Mouse (Mus musculus) induced T-regulatory cell, adult 2 months (primary cell): Measurements from ENCODE around the gene Rsbn1.

Experiments
- DNase-seq: peaks from one replicate; pipeline ENCODE4 v3.0.0-alpha.2; 2012; ENCODE audit warnings: low read depth

Gene Rsbn1

DNA sequence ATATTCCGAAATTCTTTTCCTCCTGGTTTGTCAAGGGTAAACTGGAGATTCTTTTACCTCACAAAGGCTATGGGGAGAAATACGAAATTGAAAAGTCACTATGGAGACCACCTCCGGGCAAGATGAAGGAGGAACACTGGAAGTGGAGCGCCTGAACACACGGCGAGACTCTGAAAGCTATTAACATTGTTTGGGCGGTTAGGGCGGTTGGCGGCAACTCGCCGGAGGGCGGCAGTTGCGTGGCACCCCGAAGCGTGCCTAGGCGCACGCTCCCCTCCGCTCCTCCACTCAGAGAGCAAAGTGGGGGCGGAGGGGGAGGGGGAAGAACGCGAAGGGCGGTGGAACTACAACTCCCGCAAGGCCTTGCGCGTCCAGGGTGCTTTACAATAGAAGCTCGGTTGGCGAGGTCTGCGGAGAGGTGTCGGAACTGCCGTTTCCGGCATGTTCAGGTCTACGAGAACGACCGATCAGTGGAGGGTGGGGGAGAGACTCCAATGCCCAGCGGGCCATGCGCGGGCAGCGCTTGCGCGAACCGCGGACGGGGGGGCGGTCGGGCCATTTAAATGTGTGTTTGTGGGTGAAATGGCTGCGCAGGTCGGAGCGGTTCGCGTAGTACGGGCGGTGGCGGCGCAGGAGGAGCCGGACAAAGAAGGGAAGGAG is at the start of gene Rsbn1:
TSS of gene Rsbn1 (plus strand) at position 111 of the 660 bp plus-strand sequence.
- peak; percentile 98 for DNase-seq

DNA sequence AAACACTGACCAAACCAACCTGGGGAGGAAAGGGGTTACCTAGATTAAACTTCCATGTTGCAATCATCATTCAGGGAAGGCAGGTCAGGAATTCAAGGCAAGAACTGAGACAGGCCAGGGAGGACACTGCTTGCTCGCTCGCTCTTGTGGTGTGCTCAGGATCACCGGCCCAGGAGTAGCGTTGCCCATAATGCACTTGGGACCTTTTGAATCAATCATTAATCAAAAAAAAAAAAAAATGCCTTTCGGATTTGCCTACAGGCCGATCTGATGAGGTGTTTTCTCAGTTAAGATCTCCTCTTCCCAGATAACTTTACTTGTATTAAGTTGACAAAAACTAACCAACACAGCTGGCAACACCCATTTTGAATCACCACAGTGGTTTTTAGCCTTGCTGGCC is 49.7 kb upstream of the Rsbn1 start:
- no peak for DNase-seq

GRCm38 (mm10) chr3:103867424-103867971 is 46.4 kb upstream of the Rsbn1 start:
- peak; percentile 78 for DNase-seq

DNA sequence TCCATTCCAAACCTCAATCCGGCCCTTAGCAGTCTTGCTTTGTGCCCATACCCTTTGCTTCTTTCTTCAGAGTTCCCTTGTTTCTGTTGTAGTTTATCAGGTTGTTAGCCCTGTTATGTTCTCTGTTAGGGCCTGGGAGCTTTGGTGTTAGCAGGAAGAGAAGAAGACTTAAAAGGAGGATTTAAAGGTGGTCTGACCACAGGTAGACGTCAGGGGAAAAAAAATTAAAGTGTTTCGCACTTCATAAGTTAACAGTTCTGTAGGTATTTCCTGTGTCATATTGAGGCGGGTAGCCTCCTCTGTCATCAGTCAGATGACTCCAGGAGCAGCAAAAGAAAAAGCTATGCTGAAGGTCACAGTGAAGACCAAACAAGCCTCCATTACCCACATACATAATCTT is 45.9 kb upstream of the Rsbn1 start:
- DNase-seq: peak; percentile 88

DNA sequence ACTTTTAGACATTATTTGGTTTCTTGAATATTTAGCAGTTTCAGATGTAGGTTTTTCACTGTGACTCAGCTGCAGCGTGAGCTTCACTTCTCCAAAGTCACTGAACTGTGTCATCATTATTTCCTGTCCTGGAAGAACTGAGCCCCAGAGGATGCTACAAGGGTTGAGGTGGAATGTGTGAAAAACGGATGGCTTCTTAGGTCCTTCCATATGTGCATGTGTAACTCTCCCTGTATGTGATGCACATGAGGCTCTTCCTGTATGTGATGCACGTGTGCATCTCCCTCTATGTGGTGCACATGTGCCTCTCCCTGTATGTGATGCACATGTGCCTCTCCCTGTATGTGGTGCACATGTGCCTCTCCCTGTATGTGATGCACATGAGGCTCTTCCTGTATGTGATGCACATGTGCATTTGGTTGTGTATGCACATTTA is 41.2 kb upstream of the Rsbn1 start:
- peak; percentile 70 for DNase-seq

DNA sequence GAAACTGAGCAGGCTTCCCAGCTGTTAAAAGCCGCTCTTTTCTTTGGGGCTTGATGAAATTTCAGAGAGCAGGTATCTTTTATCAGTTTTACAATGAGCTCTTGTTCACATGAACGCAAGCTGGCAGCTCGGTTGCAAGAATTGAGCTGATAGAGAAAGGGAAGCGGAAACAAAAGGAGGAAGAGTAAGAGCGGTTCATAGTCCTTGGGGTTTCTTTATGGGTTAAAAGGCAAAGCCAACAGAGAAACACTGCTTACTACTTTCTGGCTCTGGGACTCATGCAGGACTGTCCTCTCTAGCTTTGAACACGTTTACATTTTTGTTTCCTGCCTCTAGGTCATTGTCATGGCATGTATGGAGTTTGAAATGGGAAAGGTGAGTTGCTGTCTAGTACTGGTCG is 39.6 kb upstream of the Rsbn1 start:
- no peak for DNase-seq

DNA sequence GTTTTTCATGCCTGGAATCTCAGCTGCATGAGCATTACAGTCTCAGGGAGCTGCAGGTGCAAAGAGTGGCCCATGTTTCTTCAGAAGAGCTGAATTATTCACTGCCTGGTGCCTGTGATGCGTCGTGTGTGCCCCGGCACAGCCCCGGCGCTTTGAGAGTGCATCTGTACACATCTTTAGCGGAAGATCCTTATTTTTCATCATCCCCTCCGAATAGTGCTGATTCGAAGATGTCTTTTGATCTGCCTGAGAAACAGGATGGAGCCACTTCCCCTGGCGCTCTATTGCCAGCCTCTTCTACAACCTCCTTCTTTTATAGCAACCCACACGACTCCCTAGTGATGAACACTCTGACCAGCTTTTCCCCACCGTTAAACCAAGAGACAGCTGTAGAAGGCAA is 28.0 kb upstream of the Rsbn1 start:
- DNase-seq: peak; percentile 56

DNA sequence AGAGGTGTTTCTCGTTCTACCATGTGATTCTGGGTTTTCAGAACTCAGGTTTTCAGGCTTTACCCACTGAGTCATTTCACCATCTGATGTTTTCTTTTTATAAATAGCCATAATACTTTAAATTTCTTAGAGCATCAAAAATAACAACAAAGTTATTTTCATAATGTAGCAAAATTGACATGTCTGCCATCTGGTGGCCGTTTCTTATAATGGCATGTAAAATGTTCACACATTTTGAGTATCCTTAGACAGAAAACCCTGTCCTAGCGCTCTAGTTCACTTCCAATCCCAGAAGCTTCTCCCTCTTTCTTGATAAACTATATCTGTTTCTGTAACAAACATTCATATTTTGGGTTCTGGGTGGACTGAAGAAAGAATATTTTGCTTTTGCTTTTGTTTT is 26.3 kb upstream of the Rsbn1 start:
- DNase-seq: peak; percentile 92

GRCm38 (mm10) chr3:103893374-103893773 is 20.5 kb upstream of the Rsbn1 start:
- DNase-seq: no peak

DNA sequence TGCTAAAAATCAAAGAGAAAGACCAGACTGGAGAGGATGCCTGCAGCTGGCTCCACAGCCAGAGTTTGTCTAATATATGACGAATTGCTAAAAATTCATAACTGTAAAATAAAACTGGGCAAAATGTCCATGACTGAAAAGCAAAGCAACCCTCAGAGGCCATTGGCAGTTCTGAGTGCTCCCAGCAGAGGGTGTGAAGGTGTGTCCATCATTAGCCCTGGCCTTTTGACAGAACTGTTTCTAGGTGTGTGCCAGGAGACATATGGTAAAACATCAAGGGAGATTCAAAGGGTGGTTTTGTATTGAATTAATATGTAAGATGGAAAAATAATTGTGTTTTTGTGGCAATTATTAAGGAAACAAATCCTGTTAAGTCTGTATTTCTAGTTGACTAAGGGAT is 9.2 kb upstream of the Rsbn1 start:
- peak; percentile 71 for DNase-seq

DNA sequence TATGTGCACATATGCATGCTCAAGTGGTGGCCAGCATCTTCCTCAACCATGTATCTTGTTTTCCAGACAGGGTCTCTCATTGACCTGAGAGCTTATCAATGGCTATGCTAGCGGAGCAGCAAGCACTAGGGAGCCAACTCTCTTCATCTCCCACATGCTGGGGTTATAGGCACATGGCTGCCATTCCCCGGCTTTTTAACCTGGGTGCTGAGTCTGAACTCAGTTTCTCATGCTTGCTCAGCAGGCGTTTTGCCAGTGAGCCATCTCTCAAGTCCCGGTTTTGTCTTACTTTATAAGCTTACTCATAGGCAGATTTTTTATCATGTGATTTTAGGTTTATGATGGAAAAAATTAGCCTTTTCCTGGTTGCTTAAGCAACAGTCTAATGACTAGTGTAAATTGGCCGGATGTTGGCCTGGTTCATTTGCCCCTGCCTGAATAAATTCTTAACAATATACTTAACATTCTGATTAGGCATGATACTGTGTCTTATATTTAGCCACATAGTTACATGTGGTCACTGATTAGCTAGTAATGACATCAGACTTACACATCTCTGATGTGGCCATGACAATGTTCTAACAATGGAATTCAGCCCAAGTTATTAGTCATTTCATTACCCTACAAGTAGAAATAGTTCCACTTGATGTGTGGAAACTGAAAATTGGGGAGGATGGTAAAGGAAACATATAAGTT is 6.4 kb upstream of the Rsbn1 start:
- peak; percentile 67 for DNase-seq

DNA sequence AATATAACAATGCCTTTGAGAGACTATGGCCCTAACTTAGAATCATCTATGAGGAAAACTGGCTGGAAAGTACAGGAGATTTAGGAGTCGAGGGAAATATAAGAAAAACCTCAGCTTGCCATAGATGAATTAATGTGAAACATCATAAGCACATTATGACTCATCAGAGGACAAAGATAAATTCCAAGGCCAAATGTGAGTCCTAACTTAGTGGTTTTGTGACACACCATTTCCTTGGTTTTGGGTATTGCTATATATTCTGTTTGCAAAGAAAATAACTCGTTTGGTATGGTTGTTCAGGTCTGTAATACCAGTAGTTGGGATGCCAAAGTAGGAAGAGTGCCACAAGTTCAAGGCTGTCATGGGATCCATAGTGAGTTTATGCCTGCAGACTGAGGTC is 5.1 kb upstream of the Rsbn1 start:
- DNase-seq: no peak

GRCm38 (mm10) chr3:103913451-103913961 is 414 bp upstream of the Rsbn1 start:
- DNase-seq: peak; percentile 70

GRCm38 (mm10) chr3:103914732-103915508 is 1.0 kb downstream of the Rsbn1 start:
- peak; percentile 71 for DNase-seq

DNA sequence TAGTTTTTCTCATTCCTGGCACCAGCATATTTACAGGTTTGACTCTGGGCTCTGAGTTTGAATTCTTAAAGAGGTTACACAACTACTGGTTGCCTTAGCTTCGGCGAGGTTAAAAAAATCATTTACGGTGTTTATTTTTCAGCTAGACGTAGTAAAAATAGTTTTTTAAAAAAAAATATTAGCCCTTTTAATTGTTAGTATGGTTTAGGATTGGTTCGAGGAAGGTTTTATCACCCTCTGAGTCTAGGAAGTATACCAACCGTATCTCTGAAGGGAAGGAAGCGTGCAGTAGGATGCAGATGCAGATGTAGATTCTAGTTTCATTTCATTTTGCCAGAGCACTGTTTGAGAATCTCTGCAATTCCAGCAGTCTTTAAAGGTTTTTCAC is 1.6 kb downstream of the Rsbn1 start:
- DNase-seq: peak; percentile 61

GRCm38 (mm10) chr3:103916205-103916838 is 2.4 kb downstream of the Rsbn1 start:
- DNase-seq: peak; percentile 60

DNA sequence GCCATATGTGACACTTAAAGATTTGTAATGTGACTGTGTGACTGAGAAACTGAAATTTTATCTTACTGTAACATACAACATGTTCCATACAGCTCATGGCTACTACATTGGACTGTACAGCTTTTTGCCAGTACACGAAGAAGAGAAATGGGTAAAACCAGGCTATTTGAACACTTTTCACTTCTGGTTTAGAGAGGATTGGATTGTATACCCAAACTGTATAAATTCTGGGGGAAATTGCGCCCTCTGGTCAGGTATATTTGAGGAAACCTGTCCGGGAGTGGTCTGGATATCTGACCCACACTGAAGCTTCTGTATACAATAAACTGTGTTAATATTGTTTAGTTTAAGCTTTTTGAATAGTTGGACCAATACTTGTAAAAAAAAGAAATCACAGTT is 2.9 kb downstream of the Rsbn1 start:
- DNase-seq: peak; percentile 39

GRCm38 (mm10) chr3:103920094-103920493 is 6.2 kb downstream of the Rsbn1 start:
- no peak for DNase-seq

DNA sequence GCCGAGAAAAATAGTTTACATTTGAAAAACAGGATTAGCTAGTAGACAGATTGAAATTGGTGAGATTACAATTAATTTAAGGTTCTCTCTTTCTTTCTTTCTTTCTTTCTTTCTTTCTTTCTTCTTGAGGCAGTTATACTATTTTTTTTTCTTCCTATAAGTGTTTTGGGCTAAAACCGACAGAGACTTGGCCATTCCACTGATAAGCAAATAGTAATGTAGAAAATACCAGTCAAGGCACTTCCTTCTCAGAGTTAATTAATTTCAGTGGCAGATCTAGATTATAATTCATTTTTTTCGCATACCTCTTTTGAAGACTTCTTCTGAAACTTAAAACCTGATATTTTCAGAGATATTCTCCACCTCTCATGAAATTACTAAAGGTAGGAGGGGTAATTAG is 11.4 kb downstream of the Rsbn1 start:
- no peak for DNase-seq

DNA sequence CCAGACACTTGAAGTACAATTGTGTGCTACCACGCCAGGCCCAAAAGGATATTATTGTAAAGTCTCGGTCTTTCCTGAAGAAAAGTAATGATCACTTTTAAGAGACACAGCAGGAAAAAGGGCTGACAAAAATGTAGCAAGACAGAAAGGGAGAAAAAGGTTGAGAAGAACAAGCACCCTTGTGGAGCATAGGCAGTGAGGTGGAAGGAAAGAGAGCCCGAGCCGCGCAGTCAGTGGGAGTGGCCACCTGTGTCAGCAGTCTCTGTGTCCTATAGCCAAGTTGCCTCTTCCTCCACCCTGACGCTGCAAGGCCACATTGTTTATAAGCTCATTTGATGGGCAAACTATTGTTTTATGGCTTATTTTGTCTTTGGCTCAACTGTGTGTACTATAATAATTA is 13.6 kb downstream of the Rsbn1 start:
- DNase-seq: peak; percentile 57

DNA sequence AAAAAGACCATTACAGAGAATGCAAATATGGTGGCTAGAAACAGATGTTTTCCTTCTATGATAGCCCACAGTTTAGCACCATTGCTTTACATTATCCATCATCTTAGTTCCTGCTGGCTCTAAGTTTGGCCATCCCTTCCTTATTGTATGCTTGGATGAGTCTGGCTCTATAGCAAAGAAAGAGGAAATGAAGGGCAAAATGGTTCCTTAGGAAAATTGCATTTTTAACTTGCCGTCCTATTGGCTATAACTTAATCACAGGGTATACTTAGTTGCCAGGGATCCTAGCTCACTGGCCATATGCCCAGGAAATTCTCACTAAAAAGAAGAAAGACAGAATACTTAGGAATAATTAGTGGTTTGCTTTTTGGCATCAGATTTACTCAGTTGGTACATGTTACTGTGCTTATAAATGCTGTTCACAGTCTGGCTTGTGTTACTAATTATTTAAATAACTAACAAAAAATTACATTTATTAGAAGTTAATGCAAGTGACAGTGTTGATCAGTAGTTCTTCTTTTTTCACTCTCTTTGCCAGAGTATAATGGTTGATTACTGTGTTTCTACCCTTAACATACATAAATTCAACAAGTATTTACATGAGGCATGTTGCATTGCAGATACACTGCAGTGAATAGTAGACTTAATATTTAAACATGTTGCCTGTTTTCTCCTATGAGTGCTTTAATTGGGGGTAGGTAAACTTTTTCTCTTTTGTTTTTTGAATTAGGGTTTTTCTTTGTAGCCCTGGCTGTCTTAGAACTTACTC is 31.1 kb downstream of the Rsbn1 start:
- DNase-seq: no peak
